Mouse (Mus musculus) heart, embryonic 11.5 days (tissue): ENCODE measurements around the gene Msi2. TPM values are rescaled to one million over a fixed set of nuclear protein-coding genes. Genes with fewer than 3 reads are reported as not detected.

Source experiments
- ATAC-seq: fragments of 200-750 bp; cut with Nextera tagmentation; replicated peaks from 2 replicates; pipeline ENCODE4 v1.8.0; 2017; ENCODE audit warnings: moderate library complexity; ENCODE audit not compliant: insufficient number of reproducible peaks, low FRiP score, low TSS enrichment
- H3K27ac ChIP-seq: fragments of 300-500 bp; sonication (generic); 2 replicates; pipeline ENCODE4 v1.5.1; 2014; ENCODE audit warnings: mild to moderate bottlenecking, low read depth, low read length
- H3K27me3 ChIP-seq: fragments of 300-500 bp; sonication (generic); 2 replicates; pipeline ENCODE4 v1.6.1; 2014; ENCODE audit warnings: mild to moderate bottlenecking, low read length, mixed read lengths; ENCODE audit not compliant: control insufficient read depth, insufficient read depth
- H3K36me3 ChIP-seq: fragments of 300-500 bp; sonication (generic); 2 replicates; pipeline ENCODE4 v1.6.1; 2014; ENCODE audit warnings: mild to moderate bottlenecking, low read length, moderate library complexity, mixed read lengths; ENCODE audit not compliant: control insufficient read depth, insufficient read depth
- H3K4me1 ChIP-seq: fragments of 300-500 bp; sonication (generic); 2 replicates; pipeline ENCODE4 v1.6.1; 2014; ENCODE audit warnings: low read length; ENCODE audit not compliant: control insufficient read depth, insufficient read depth
- H3K4me2 ChIP-seq: fragments of 300-500 bp; sonication (generic); 2 replicates; pipeline ENCODE4 v1.6.1; 2014; ENCODE audit warnings: mild to moderate bottlenecking, moderate library complexity
- H3K4me3 ChIP-seq: fragments of 300-500 bp; sonication (generic); 2 replicates; pipeline ENCODE4 v1.5.1; 2014; ENCODE audit warnings: low read depth, low read length
- H3K9ac ChIP-seq: fragments of 300-500 bp; sonication (generic); 2 replicates; pipeline ENCODE4 v1.6.1; 2014; ENCODE audit warnings: mild to moderate bottlenecking, low read depth, low read length, moderate library complexity
- H3K9me3 ChIP-seq: fragments of 300-500 bp; sonication (generic); replicated peaks from 2 replicates; pipeline ENCODE4 v1.6.1; 2016; ENCODE audit warnings: low read length; ENCODE audit not compliant: control insufficient read depth
- WGBS: fragments of 180-500 bp; shearing (Covaris S2); extraction: QIAGEN DNeasy Blood & Tissue Kit; methylation state at CpG from one replicate; pipeline ENCODE4 v1.1.7; 2014; ENCODE audit not compliant: insufficient replicate concordance; 5-methylcytosine and 5-hydroxymethylcytosine counted together
- polyA plus RNA-seq: library from polyadenylated mRNA; unstranded; fragments of >200 nt; fragmentation: Nextera tagmentation; extraction: Ambion mirVana; gene quantifications from 2 replicates; pipeline ENCODE4 v1.2.1, GENCODE M21; 2014

Msi2 gene
- polyA plus RNA-seq, 1 experiment from 2014 or later = 18.4 TPM

GRCm38 (mm10) chr11:88703220-88703619 lies 15.1 kb downstream of the Msi2 start:
- Histone ChIP-seq H3K36me3 (peaks cover 20% of the 10 kb centered on the region), H3K9ac (no peak overlapping the region), H3K4me2 (peak overlapping the region; percentile 2; the same call in 1 of the 2 replicates), H3K9me3 (no peaks in the 10 kb centered on the region), H3K4me1 (peaks cover 33% of the 10 kb centered on the region), H3K27ac (peak overlapping the region; percentile 54; the same call in 1 of the 2 replicates), H3K27me3 (no peaks in the 10 kb centered on the region), H3K4me3 (no peak overlapping the region)
- ATAC-seq = no peak
- WGBS = 14% methylated on average over 4 of the region's 4 CpGs

GRCm38 (mm10) chr11:88701976-88702659 lies 16.2 kb downstream of the Msi2 start:
- Histone ChIP-seq H3K9ac (no peak overlapping the region), H3K4me3 (no peak overlapping the region), H3K4me2 (no peak overlapping the region), H3K36me3 (peaks cover 24% of the 10 kb centered on the region), H3K9me3 (no peaks in the 10 kb centered on the region), H3K27ac (0 out of 2 replicates have a peak overlapping the region, but pooled peaks have one; percentile 54), H3K4me1 (peaks cover 29% of the 10 kb centered on the region), H3K27me3 (no peaks in the 10 kb centered on the region)
- no peak for ATAC-seq
- 60% methylated on average over 6 of the region's 6 CpGs for WGBS

- H3K27me3 ChIP-seq = no peaks in the 10 kb centered on the region
- H3K9ac ChIP-seq = no peak overlapping the region
- peaks cover 23% of the 10 kb centered on the region for H3K36me3 ChIP-seq
- no peak overlapping the region for H3K4me3 ChIP-seq
- no peak overlapping the region for H3K4me2 ChIP-seq
- H3K4me1 ChIP-seq = peaks cover 31% of the 10 kb centered on the region
- ATAC-seq = no peak
- H3K27ac ChIP-seq = no peak overlapping the region
- WGBS = 85% methylated on average over 6 of the region's 6 CpGs
- no peaks in the 10 kb centered on the region for H3K9me3 ChIP-seq
Observed at GRCm38 (mm10) chr11:88701020-88701419, 17.3 kb downstream of the Msi2 start.

GRCm38 (mm10) chr11:88700202-88700711 lies 18.1 kb downstream of the Msi2 start:
- no peaks in the 10 kb centered on the region for H3K9me3 ChIP-seq
- no peak overlapping the region for H3K4me3 ChIP-seq
- 88% methylated on average over 15 of the region's 15 CpGs for WGBS
- no peak overlapping the region for H3K27ac ChIP-seq
- H3K27me3 ChIP-seq = no peaks in the 10 kb centered on the region
- no peak for ATAC-seq
- H3K9ac ChIP-seq = no peak overlapping the region
- peaks cover 23% of the 10 kb centered on the region for H3K36me3 ChIP-seq
- H3K4me2 ChIP-seq = no peak overlapping the region
- H3K4me1 ChIP-seq = peaks cover 37% of the 10 kb centered on the region

- 51% methylated on average over 20 of the region's 20 CpGs for WGBS
- ATAC-seq = no peak
- Histone ChIP-seq H3K4me2 (peak overlapping the region; percentile 19; the same call in 1 of the 2 replicates), H3K27ac (peak overlapping the region; percentile 73), H3K4me3 (no peak overlapping the region), H3K4me1 (peaks cover 65% of the 10 kb centered on the region), H3K9me3 (no peaks in the 10 kb centered on the region), H3K9ac (no peak overlapping the region), H3K27me3 (no peaks in the 10 kb centered on the region), H3K36me3 (peaks cover 8% of the 10 kb centered on the region)
Observed at GRCm38 (mm10) chr11:88693905-88694893, 24.1 kb downstream of the Msi2 start.

- H3K27me3 ChIP-seq = no peaks in the 10 kb centered on the region
- H3K4me1 ChIP-seq = peaks cover 68% of the 10 kb centered on the region
- peak overlapping the region; percentile 19 for H3K4me2 ChIP-seq
- peaks cover 8% of the 10 kb centered on the region for H3K36me3 ChIP-seq
- peak overlapping the region; percentile 49; the same call in 1 of the 2 replicates for H3K9ac ChIP-seq
- WGBS = 45% methylated on average over 13 of the region's 13 CpGs
- H3K27ac ChIP-seq = peak overlapping the region; percentile 73
- no peak overlapping the region for H3K4me3 ChIP-seq
- no peak for ATAC-seq
- H3K9me3 ChIP-seq = no peaks in the 10 kb centered on the region
Observed at GRCm38 (mm10) chr11:88693002-88693769, 25.1 kb downstream of the Msi2 start.

- Histone ChIP-seq H3K36me3 (peaks cover 4% of the 10 kb centered on the region), H3K9me3 (no peaks in the 10 kb centered on the region), H3K4me2 (no peak overlapping the region), H3K9ac (no peak overlapping the region), H3K27me3 (no peaks in the 10 kb centered on the region), H3K27ac (peak overlapping the region; percentile 73), H3K4me1 (peaks cover 68% of the 10 kb centered on the region), H3K4me3 (no peak overlapping the region)
- 20% methylated on average over 7 of the region's 10 CpGs for WGBS
- peak; percentile 62; the same call in 1 of the 2 replicates for ATAC-seq
Observed at GRCm38 (mm10) chr11:88692374-88692773, 25.9 kb downstream of the Msi2 start.
